Mouse (Mus musculus) testis, adult 2 months (tissue): ENCODE measurements around the gene Iyd.

Experiments
- CTCF ChIP-seq: fragments of 200-500 bp; IDR thresholded peaks from 2 replicates; pipeline ENCODE4 v1.5.1; 2012; ENCODE audit warnings: low read depth, mild to moderate bottlenecking, inconsistent platforms, low read length, moderate library complexity; ENCODE audit not compliant: control insufficient read depth, insufficient read depth, insufficient replicate concordance
- POLR2A ChIP-seq: fragments of 200-500 bp; IDR thresholded peaks from 2 replicates; pipeline ENCODE4 v1.6.1; 2012; ENCODE audit warnings: low read depth, mild to moderate bottlenecking, inconsistent platforms, low read length, moderate library complexity; ENCODE audit not compliant: control insufficient read depth

DNA sequence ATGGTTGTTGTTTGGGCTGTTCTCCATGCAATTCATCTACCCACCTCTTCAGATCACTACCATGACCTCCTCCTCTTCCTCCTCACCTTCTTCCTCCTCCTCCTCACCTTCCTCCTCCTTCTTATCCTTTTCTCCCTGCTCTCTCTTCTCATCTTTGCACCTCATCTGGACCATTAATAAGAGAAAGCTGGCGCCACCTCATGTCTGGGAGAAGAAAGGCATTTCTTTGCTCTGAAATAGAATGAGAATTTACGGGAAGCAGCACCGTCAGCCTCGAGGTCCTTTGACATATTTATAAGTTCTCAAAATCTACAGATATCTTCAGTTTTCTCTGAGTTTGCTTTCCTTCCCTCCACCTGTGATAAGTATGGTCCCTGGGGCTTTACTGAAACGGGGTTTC is 15.1 kb downstream of the Iyd start:
- no peak for TF ChIP-seq CTCF
- TF ChIP-seq POLR2A = no peak
